Mouse (Mus musculus) lung, embryonic 14.5 days (tissue): ENCODE results near the gene Plekho2. TPM values are rescaled to one million over a fixed set of nuclear protein-coding genes. Genes with fewer than 3 reads are reported as not detected.

Source experiments
- ATAC-seq: fragments of 200-750 bp; cut with Nextera tagmentation; 2 replicates; pipeline ENCODE4 v1.8.0; 2017; ENCODE audit warnings: mild to moderate bottlenecking, moderate TSS enrichment, moderate library complexity; ENCODE audit not compliant: insufficient read depth
- DNase-seq: peaks from one replicate; pipeline ENCODE4 v3.0.0-alpha.2; 2015
- H3K27ac ChIP-seq: fragments of 300-500 bp; sonication (generic); 2 replicates; pipeline ENCODE4 v1.5.1; 2014; ENCODE audit warnings: low read depth, mild to moderate bottlenecking, moderate library complexity
- H3K27me3 ChIP-seq: fragments of 300-500 bp; sonication (generic); 2 replicates; pipeline ENCODE4 v1.6.1; 2014; ENCODE audit warnings: low read length, control low read depth; ENCODE audit not compliant: insufficient read depth
- H3K36me3 ChIP-seq: fragments of 300-500 bp; sonication (generic); 2 replicates; pipeline ENCODE4 v1.6.1; 2014; ENCODE audit warnings: control low read depth; ENCODE audit not compliant: insufficient read depth
- H3K4me1 ChIP-seq: fragments of 300-500 bp; sonication (generic); 2 replicates; pipeline ENCODE4 v1.6.1; 2014; ENCODE audit warnings: antibody characterized with exemption, control low read depth; ENCODE audit not compliant: insufficient read depth
- H3K4me2 ChIP-seq: fragments of 300-500 bp; sonication (generic); 2 replicates; pipeline ENCODE4 v1.6.1; 2014; ENCODE audit warnings: mild to moderate bottlenecking
- H3K4me3 ChIP-seq: fragments of 300-500 bp; sonication (generic); 2 replicates; pipeline ENCODE4 v1.5.1; 2014; ENCODE audit warnings: low read depth, low read length
- H3K9ac ChIP-seq: fragments of 300-500 bp; sonication (generic); 2 replicates; pipeline ENCODE4 v1.6.1; 2014
- H3K9me3 ChIP-seq: fragments of 300-500 bp; sonication (generic); 2 replicates; pipeline ENCODE4 v1.6.1; 2016; ENCODE audit warnings: low read depth, low read length, control low read depth
- CTCF ChIP-seq: IDR thresholded peaks from 2 replicates; pipeline ENCODE4 v1.5.1; 2016; ENCODE audit warnings: antibody characterized with exemption, low read depth
- WGBS: fragments of 180-500 bp; shearing (Covaris S2); extraction: QIAGEN DNeasy Blood & Tissue Kit; methylation state at CpG from one replicate; pipeline ENCODE4 v1.1.7; 2014; 5-methylcytosine and 5-hydroxymethylcytosine counted together
- polyA plus RNA-seq: library from polyadenylated mRNA; unstranded; fragments of >200 nt; fragmentation: Nextera tagmentation; extraction: Ambion mirVana; gene quantifications from 2 replicates; pipeline ENCODE4 v1.2.1, GENCODE M21; 2014

Gene Plekho2
- polyA plus RNA-seq, 1 experiment from 2014 or later: 21.8 TPM

GRCm38 (mm10) chr9:65552711-65553110, 27.1 kb downstream of the Plekho2 start:
- Histone ChIP-seq H3K4me3 (no peak overlapping the region), H3K9ac (no peak overlapping the region), H3K36me3 (peaks cover 24% of the 10 kb centered on the region), H3K4me1 (peaks cover 40% of the 10 kb centered on the region), H3K27me3 (no peaks in the 10 kb centered on the region), H3K9me3 (no peaks in the 10 kb centered on the region), H3K27ac (peak overlapping the region; percentile 9; the same call in 1 of the 2 replicates), H3K4me2 (no peak overlapping the region)
- TF ChIP-seq CTCF: no peak
- ATAC-seq (no peak), DNase-seq (no peak)
- WGBS: 86% methylated on average over 2 of the region's 2 CpGs

- no peak for TF ChIP-seq CTCF
- no peak overlapping the region for H3K4me3 ChIP-seq
- H3K27me3 ChIP-seq: no peaks in the 10 kb centered on the region
- ATAC-seq (no peak), DNase-seq (no peak)
- H3K9me3 ChIP-seq: no peaks in the 10 kb centered on the region
- 80% methylated on average over 5 of the region's 5 CpGs for WGBS
- H3K4me2 ChIP-seq: no peak overlapping the region
- H3K9ac ChIP-seq: no peak overlapping the region
- peaks cover 40% of the 10 kb centered on the region for H3K4me1 ChIP-seq
- H3K27ac ChIP-seq: peak overlapping the region; percentile 92; the same call in 1 of the 2 replicates
- H3K36me3 ChIP-seq: peaks cover 18% of the 10 kb centered on the region
These were observed 27.7 kb downstream of the Plekho2 start for GRCm38 (mm10) chr9:65552141-65552540.

GRCm38 (mm10) chr9:65551035-65551434, 28.8 kb downstream of the Plekho2 start:
- peak; percentile 95 for ATAC-seq
- H3K4me3 ChIP-seq: no peak overlapping the region
- TF ChIP-seq CTCF: no peak
- peak; percentile 92 for DNase-seq
- H3K4me1 ChIP-seq: peaks cover 41% of the 10 kb centered on the region
- WGBS: 12% methylated on average over 5 of the region's 5 CpGs
- H3K27ac ChIP-seq: peak overlapping the region; percentile 92
- 0 out of 2 replicates have a peak overlapping the region, but pooled peaks have one; percentile 20 for H3K9ac ChIP-seq
- no peak overlapping the region for H3K4me2 ChIP-seq
- no peaks in the 10 kb centered on the region for H3K27me3 ChIP-seq
- H3K9me3 ChIP-seq: no peaks in the 10 kb centered on the region
- peaks cover 7% of the 10 kb centered on the region for H3K36me3 ChIP-seq

- Histone ChIP-seq H3K4me1 (peaks cover 38% of the 10 kb centered on the region), H3K4me3 (no peak overlapping the region), H3K27ac (peak overlapping the region; percentile 92), H3K27me3 (no peaks in the 10 kb centered on the region), H3K9ac (0 out of 2 replicates have a peak overlapping the region, but pooled peaks have one; percentile 10), H3K9me3 (no peaks in the 10 kb centered on the region), H3K36me3 (no peaks in the 10 kb centered on the region), H3K4me2 (no peak overlapping the region)
- ATAC-seq: no peak
- WGBS: 12% methylated on average over 7 of the region's 7 CpGs
- TF ChIP-seq CTCF: no peak
- no peak for DNase-seq
These were observed 29.6 kb downstream of the Plekho2 start for GRCm38 (mm10) chr9:65550079-65550831.

- 74% methylated on average over 5 of the region's 5 CpGs for WGBS
- Histone ChIP-seq H3K36me3 (no peaks in the 10 kb centered on the region), H3K27me3 (no peaks in the 10 kb centered on the region), H3K9me3 (no peaks in the 10 kb centered on the region), H3K4me2 (no peak overlapping the region), H3K9ac (no peak overlapping the region), H3K27ac (no peak overlapping the region; the same call in 1 of the 2 replicates), H3K4me3 (no peak overlapping the region), H3K4me1 (peaks cover 32% of the 10 kb centered on the region)
- TF ChIP-seq CTCF: no peak
- no peak for DNase-seq
- no peak for ATAC-seq
These were observed 30.2 kb downstream of the Plekho2 start for GRCm38 (mm10) chr9:65549643-65550042.

- no peak for TF ChIP-seq CTCF
- no peak for ATAC-seq
- no peak overlapping the region for H3K27ac ChIP-seq
- no peaks in the 10 kb centered on the region for H3K27me3 ChIP-seq
- peaks cover 28% of the 10 kb centered on the region for H3K4me1 ChIP-seq
- H3K4me3 ChIP-seq: no peak overlapping the region
- no peak for DNase-seq
- H3K36me3 ChIP-seq: no peaks in the 10 kb centered on the region
- no peak overlapping the region for H3K4me2 ChIP-seq
- 77% methylated on average over 3 of the region's 3 CpGs for WGBS
- no peaks in the 10 kb centered on the region for H3K9me3 ChIP-seq
- no peak overlapping the region for H3K9ac ChIP-seq
These were observed 30.7 kb downstream of the Plekho2 start for GRCm38 (mm10) chr9:65549139-65549538.

- Histone ChIP-seq H3K4me1 (peaks cover 28% of the 10 kb centered on the region), H3K36me3 (no peaks in the 10 kb centered on the region), H3K4me3 (no peak overlapping the region), H3K9me3 (no peaks in the 10 kb centered on the region), H3K27ac (no peak overlapping the region; the same call in 1 of the 2 replicates), H3K4me2 (no peak overlapping the region), H3K27me3 (no peaks in the 10 kb centered on the region), H3K9ac (no peak overlapping the region)
- ATAC-seq (no peak), DNase-seq (no peak)
- 60% methylated on average over 8 of the region's 8 CpGs for WGBS
- no peak for TF ChIP-seq CTCF
These were observed 31.5 kb downstream of the Plekho2 start for GRCm38 (mm10) chr9:65548311-65548710.
